Mouse (Mus musculus) neural tube, embryonic 10.5 days (tissue): Measurements from ENCODE around the gene 1600002K03Rik.
A peak's percentile ranks its signal among the peaks of the same experiment; 100 is the strongest.

Experiments used
- DNase-seq: peaks from one replicate; pipeline ENCODE4 v3.0.0-alpha.2; 2017; ENCODE audit warnings: low spot score; ENCODE audit errors: extremely low spot score

The 1600002K03Rik gene

DNA sequence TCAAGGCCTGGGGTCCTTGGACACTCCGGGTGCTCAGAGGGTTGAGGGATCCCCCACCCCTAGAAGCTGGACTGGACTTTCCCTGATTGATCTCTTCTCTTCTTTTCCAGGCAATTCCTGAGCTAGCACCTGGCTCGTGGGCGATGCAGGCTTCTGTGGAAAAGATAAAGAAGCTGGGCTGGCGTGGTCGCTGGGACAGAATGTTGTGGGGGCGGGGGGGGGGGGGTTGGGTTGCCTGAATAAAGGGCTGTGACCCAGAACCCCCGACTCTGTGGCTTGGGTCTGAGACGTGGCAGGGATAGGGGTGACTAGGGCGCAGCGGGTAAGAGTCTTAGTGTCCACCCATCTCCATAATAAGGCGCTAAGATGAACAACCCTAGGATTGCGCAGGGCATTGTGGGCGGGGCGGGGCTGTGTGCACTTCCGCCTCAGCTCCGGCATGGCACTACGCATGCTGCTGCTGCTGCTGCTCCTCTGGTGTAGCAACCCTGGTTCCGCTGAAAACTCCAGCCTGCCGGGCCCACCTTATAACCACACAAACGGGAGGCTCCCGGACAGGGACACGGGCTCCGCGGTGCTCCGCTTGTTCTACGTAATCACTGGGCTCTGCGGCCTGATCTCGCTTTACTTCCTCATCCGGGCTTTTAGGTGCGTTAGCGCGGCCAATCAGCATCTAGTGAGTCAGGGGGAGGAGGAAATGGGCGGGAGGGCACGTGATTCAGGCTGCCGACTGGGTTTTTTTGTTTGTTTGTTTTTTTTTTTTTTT lies at the start of gene 1600002K03Rik:
TSS of gene 1600002K03Rik (plus strand) at position 418 of the 766 bp plus-strand sequence.
- peak; percentile 93 for DNase-seq

DNA sequence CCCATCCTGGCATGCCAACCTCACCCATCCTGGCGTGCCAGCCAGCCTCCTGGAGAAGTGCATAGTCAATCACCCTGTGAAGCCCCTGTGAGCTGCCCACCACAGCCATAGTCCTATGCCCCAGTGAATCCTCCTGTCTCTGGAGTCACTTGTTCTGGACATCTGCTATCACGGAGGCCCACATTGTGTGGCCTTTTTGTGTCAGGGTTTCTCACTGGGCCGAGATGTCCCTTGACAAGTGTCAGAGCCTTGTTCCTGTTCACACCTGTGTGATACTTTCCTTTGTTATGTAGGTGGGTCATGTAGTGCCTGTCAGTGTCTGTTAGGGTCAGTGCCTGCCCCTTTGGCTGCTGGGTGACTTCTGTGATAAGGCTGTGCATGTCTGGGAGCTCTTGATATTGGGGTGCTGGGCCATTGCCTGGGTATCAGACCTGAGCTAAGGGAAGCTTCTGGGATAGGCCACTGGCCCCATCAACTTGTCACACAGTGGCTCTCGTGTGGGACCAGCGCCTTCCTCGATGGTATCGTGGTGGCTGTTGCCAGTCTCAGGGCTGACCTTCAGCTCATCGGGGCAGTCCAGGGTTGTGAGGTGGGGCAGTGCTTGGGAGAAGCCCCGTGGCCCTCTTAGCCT lies 48.7 kb upstream of the 1600002K03Rik start:
- DNase-seq, result no peak

DNA sequence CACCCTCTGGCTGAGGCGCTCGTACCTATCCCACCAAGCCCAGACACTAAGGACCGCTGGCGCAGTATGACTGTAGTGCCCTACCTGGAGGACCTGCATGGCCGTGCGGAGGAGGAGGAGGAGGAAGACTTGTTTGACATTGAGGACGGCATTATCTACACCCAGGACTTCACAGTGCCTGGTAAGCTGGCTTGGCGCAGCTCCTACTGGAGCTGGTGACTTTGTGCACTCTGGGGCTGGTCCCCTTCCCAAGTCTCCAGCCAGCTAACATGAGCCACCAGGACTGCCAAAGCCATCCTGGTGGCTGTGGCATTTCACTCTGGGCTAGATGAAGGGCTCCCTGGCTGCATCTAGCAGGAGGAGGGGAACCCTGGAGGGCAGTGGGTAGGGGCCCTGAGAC lies 44.8 kb upstream of the 1600002K03Rik start:
- DNase-seq, result no peak

DNA sequence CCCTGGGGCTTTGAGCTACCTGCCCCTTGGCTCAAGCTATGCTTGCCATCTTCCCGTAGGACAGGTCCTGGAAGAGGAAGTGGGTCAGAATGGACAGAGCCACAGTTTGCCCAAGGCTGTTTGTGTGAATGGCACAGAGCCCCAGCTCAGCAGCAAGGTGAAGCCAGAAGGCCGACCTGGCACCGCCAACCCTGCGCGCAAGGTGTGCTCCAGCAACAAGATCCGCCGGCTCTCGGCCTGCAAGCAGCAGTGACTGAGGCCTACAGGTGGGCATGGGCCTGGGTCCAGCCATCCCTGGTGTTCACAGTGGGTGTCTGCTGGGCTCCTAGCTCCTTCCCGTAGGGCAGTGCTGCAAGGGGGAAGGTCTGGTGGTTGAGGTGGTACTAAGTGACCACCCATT lies 42.9 kb upstream of the 1600002K03Rik start:
- no peak for DNase-seq

DNA sequence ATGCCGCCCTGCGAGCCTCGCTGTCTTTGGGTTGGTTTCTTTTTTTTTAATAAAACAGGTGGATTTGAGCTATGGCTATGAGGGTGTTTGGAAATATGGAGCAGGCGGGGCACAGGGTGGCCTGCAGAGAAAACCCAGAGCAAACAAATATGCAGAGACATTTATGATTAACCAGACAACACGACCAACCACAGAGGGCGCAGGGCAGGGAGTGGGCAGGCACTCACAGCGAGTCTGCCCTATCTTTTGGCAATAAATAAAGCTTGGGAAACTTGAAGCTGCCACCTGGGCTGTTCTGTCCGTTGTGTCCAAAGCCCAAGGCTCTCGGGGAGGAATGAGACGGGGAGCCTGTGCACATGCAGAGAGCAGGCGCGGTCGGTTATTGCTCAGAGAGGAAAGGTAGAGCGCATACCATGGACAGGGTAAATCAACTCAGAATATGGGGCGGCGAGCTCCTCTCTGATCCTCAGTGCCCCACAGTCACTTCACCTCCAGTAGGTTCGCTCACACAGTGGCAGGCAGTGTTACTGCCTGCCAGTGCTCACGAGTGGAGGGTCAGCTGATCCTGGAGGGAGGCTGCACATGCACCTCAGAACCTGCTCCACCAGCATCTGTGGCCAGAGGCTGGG lies 42.2 kb upstream of the 1600002K03Rik start:
- DNase-seq, result no peak

DNA sequence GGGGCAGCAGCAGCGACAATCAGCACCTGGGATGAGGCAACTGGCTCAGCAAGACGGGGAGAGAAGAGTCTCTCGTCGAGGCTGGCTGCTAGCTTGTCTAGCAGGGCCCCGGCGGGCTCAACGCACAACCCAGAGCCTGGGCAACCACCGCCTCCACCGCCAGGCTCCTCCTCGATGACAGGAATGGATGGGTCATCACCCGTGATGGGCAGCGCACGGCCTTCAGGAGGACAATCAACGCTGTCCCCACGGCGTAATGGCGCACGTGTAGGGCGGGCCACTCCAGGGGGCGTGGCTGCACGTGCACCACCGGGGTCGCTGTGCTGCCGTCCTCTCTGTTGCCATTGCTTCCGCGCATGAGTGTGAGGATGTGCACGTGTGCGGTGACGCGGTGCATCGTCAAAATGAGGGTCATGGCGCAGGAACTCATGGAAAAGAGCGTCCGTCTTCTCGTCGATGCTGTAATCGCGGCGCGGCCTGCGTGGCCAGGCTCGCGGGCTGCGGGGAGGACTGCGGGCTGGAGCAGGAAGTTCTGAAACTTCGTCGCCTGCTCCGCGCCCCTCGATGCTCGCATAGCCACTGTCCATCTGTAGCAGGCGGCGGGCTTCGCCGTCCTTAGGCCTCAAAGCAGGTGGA lies 41.3 kb upstream of the 1600002K03Rik start:
- peak; percentile 61 for DNase-seq

DNA sequence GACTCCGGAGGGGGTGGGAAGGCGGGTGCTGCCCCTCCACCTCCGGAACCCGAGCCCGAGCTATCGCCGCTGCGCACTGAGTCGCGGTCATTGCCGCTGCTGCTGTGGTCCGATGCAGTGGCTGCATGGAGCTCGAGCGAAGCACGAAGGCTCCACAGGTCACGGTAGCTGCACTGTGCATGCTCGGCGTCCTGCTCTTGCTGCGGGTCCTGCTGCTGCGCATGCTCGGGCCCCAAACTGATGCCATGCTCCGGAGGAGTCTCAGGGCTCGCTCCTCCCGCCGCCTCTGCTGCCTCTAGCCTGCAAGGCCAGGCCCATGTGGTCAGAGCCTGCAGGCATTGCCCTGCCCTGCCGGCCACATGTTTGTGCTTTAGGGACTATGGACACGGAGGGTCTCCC lies 40.8 kb upstream of the 1600002K03Rik start:
- DNase-seq, result peak; percentile 50

DNA sequence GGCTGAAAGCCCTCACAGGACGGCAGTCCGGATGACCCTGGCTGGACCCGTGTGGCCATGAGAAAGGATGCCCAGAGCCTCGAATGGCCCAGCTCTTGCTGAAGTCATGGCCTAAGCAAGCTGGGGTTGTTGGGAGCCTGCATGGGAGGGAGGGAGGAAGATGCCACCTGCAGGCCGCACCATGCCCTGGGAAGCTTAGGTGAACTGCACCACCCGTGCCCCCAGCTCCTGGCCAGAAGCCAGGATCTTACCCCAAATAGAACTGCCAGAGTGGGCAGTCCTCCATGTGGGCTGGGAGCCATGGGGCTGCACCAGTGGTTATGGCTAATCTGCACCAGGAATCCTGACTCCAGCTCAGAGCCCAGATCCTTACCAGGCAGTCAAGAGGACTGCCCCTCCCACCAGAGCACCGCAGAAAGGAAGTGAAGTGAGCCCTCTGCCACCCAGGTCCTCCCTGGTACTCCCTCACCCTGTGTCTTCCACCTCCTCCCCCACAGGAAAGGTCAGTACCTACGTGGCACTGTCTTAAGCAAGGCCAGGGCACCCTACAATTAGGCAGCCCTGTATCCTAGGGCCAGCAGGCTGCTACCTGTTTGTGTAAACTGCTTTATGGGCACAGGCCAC lies 39.4 kb upstream of the 1600002K03Rik start:
- DNase-seq, result no peak

DNA sequence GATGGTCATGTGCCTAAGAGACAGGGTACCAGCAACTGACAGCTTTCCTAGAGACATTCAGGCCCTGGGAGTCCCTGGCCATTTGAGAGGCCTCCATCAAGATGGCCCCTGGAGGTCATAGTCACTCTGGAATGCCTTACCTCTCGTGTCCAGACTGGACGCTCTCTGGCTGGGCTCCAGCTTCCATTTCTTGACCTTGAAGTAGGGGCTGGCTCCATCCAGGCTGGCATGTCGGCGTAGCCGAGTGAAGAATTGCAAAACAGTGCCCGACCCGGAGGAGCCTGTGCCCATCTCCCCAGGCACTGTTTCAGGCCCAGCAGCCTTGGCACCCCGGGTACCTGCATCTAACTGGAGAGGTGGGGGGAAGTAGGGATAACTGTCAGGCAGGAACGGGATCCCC lies 38.3 kb upstream of the 1600002K03Rik start:
- no peak for DNase-seq

DNA sequence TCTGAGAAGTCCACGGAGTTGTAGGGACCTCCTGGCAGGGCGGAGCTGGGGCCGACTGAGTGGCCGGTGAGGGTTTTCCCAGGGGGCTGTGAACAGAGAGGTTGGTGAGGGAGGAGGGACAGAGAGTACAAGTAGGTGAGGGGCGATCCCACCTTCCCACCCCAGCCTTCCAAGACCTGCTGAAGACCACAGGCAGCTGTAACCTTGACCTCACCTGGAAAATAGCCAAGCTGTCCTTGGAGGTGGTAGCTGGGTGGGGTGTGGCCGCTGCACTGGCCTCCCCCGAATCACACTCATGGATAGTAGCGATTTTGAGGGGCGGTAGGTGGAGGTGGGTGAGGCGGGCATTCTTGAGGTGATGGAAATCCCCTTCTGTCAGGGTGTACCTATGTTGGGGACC lies 37.6 kb upstream of the 1600002K03Rik start:
- DNase-seq, result no peak

DNA sequence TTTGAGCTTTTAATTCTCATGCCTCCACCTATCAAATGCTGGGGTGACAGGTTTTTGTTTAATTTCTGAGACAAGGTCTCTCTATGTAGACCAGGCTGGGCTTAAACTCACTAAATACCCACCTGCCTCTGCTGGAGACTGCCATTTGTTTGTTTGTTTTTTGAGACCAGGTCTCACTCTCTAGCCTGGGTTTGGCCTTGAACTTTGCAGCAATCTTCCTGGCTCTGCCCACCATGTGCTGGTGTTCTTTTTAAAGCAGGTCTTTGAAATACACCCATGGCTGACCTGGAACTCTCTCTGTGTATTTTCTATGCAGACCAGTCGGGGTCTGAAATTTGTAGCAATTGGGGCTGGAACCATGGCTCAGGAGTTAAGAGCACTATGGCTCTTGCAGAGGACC lies 37.1 kb upstream of the 1600002K03Rik start:
- no peak for DNase-seq

DNA sequence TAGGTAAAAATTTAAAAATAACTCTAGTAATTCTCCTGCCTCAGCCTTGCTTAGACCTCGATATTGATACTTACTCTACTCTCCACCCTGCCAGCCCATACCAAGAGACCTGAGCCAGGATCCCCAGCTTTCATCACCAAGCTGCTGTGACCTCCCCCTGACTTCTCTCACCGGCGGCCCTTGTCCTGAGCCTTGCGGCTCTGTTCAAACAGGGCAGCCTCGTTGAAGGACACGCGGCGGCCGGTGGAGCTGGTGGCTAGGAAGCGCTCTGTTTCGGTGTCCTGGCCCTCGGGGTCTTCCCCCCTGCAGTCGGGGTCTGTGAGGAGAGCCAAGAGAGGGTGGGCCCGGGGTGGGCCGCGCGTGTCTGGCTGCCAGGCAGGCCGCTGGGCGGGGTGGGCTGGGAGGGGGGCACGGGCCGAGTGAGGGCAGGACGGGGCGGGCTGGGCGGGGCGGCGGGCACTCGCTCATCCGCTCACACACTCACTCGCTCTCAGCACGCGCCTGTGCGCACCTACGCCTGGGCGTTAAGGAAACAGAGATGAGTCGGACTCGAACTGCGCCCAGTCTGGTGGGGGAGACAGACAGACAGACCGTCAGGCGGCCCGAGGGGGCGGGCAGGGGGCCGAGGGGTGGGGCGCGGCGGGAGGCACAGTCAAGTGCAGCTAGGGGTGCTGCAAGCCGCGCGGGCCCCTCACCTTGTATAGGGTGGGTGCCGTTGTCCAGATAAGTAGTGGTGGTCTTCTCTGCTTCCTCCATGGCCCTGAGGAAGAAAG lies 36.4 kb upstream of the 1600002K03Rik start:
- DNase-seq, result no peak

DNA sequence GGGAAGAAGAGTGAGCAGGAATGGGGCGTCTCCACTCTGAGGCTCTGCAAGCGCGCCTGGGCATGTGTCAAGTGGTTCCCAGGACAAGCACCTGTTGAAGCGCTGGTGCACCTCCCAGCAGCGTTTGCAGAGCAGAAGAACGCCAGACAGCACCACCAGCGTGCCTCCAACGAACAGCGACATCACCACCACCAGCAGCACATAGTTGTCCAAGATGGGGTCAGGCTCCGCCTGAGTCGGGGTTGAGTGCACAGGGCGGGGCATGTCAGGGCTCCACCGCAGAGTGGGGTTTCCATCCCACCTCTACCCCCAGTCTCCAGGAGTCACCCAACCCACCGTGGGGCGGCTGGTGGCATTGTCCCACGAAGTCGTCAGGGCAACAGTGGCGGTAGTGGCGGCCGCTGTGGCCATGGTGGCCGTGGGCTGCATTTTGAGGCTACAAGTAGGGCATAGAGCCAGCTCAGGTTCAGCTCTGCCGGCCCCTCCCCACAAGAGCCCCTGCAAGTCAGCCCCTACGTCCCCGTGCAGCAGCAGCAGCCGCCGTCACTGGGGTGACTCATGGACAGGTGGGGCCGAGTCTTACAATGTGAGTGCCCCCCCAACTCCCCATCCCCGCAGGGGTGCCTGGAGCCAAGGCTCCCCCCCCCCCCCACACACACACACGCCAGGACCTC lies 35.7 kb upstream of the 1600002K03Rik start:
- DNase-seq, result peak; percentile 39

DNA sequence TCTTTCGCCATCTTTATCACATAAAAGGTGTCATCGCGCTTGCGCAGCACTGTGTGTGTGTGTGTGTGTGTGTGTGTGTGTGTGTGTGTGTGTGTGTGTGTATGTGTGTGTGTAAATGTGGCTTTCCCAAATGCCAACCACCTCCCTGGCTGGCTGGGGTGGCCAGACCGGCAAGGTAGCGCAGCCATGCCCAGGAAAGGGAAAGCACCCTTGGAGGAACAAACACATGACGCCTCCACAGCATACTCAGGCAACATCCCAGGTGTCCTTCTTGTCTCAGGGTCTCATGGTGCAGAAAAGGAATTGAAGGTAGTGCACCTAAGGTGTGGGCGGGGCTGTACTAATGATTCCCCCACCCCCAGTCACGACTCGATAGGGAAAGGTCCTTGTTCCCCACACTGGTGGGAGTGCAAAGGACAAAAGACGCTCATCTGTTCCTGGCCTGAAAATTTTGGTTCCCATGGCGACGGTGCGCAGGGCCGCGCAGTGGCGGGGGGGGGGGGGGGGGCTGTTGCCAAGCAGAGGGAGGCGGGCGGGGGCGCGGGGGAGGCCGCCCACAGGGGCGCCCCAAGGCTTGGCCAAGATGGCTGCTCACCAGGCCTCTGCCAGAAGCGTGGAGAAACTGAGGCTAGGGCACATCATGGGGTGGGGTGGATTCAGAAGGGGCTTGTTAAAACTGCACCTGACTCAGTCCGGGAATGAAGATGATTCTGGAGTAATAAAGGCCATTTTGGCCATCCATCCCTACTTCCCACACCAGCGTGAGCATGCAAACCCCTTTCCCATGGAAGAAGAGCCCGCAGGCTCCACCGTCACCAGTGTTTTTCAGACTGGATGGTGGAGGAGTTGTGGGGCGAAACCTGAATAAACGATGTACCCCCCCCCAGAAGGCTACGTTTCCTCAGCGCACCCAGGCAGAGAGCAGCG lies 34.9 kb upstream of the 1600002K03Rik start:
- peak; percentile 50 for DNase-seq

DNA sequence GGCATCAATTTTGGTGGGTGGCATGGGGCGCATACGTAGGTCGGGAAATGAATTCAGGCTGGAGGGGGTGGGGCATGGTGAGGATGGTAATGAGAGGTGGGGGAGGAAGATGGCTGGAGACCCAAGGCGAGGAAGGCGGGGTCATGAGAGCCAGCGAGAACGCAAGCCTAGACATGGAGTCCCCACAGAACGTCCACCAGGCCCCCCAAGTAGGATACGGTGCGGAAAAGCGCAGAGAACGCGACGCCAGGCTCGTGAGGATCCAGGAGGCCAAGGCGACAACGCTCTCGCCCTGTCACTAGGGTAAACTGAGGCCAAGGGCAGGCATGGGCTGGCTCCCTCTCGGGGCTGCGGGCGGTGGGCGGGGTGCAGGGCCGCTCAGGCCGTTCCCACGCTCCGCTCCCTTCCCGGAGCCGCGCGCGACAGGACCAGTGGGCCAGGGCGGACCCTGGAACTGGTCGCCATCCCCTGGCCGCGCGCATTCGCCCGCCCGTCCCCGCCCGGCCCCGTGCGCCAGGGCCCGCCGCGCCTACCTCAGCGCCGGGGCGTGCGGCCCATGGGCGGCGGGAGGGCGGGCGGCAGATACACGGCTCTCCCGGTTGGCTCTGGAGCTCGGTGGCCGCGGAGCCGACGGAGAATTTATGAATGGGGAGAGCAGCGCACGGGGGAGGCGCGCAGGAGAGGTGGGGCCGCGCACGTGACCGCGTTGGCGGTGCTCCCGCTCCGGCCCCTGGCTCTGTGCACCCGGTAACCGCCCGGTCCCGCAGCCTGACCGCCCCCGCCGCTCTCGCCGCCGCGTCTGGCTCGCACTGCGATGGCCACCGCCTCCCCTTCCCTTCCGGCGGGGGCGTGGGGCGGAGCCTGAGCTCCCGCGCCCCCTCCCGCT lies 33.9 kb upstream of the 1600002K03Rik start, which contains the start of gene Atp5d:
TSS of gene Atp5d (plus strand) at position 80 of the 886 bp plus-strand sequence.
- DNase-seq, result peak; percentile 61

DNA sequence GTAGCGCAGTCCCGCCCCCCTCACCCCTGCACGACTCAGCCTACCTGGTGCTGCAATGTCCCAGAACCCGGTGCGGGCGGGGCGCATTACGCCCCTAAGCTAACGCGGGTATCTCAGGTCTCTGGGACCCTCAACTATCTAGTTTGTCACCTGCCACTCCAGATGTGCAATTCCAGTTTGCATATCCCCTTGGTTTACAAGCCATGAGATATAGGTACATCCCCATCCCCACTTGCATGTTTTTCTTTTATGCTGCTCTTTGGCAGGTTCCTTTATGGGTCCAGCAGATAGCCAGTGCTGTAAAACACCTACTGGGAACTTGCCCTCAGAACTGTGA lies 33.3 kb upstream of the 1600002K03Rik start:
- no peak for DNase-seq

DNA sequence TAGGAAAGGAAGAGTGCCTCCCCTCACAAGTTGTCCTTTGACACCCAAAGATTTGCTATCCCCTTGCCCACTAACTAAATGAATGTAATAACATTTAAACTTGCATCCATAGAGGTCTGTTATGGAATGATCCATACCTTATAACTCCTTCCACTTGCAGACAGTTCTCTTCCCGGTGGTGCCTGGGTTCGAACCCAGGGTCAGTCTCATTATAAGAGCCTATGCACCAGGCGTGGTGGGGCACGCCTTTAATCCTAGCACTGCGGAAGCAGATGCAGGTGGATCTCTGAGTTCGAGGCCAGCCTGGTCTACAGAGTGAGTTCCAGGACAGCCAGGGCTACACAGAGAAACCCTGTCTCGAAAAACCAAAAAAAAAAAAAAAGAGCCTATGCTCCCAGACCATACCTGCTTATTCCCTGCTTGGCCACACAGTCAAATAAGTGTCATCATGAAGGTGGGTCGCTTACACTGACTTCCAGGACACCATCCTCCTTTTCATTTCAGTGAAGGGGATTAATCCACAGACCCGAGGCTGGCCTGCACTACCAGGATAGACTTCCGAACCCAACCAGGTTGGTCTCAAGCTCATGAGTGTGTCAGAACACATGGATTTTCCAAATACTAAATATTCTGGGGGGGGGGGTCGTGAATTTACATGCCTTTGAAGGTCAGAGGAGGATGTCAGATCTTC lies 32.6 kb upstream of the 1600002K03Rik start:
- DNase-seq, result no peak

DNA sequence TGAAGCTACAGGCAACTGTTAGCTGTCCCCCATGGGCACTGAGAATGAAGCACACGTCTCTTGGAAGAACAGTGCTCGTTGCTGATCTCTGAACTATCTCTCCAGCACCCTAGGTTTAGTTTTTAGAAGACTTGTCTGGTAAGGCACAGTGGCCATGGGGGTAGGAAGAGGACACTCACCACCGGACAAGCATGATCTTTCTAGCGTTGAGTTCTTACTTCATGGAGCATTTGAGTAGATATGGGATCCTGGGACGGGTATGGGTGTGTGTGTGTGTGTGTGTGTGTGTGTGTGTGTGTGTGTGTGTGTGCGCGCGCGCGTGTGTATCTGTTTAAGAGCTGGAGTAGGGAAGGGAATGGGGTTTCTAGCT lies 32.1 kb upstream of the 1600002K03Rik start, which contains the start of gene Cbarp:
TSS of gene Cbarp (minus strand) at position 170 of the 370 bp plus-strand sequence.
- no peak for DNase-seq
